Mouse (Mus musculus): ENCODE results near the gene Myo7a.

Gene Myo7a

DNA sequence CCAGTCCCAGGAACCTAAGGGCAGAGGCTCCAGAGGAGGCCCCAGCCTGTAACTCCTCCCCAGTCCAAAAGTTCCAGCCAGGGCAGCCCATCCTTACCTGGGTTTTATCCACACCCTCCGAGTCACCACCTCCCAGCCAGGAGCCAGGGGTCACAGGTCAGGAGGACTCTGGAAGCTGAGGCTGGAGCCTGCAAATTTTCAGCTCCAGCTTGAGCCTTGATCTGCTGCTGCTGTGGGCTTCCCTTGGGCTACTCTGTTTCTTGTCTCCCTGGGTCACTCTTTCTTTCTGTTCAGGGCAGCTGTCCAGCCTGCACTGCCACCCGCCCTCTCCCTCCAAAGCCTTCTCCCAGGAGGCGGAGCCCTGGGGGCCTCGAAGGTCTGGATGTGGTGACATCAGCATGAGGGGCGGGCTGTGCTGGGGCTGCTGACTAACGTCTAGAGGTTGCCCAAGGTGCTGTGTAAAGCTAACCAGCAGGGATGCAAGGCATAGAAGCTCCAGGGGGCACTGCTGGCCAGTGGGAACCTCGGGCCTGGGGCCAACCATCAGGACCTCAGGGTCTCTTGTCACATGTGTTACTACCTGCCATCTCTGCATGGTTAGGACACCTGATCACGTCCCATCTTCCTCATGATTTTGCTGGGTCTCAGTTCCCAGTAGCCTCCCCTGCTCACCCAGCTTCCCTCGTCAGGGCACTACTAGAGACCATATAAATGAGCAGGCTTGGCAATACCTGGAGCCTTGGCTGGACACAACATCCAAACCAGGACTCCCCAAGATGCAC lies at the start of gene Myo7a:
TSS of gene Myo7a (minus strand) at position 346 of the 782 bp plus-strand sequence.
- in situ Hi-C loops (cut with MboI; ENCODE audit: low pct_unique_long_range_greater_than_20kb in 1 of 2, low sequenced_read_pairs in 2 of 2, unreplicated experiment in 1 of 2) = loop anchor here (5.0 to 25.0 kb wide), 3 partner anchors 47 to 382 kb away; partner anchors contain the start of gene Aqp11 (in 1 of the 2)

DNA sequence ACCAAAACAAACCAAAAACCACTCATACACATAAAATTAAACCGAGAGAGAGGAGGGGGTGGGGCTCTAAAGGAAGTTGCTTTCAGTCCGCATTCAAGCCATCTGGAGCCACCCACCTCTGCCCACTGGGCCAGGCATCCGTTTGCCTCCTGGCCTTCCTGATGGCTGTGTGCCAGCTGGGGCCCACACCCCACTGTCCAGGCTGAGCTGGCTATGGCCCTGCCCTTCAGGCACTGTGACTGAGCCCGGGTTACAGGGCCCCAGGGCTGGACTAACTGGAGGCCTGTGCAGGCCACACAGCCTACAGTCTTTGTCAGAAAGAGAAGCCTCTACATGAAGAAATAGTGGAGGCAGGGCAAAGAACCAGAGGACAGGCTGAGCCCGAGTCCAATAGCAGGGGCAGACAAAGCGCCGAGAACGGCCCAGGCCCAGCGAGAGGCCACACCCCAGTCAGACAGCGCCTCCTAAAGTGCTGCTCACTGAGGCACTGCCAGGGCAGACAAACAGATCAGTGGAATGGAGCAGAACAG lies 45.7 kb upstream of the Myo7a start:
- in situ Hi-C loops (cut with MboI; ENCODE audit: low pct_unique_long_range_greater_than_20kb in 1 of 2, low sequenced_read_pairs in 2 of 2, unreplicated experiment in 1 of 2) = no loop called here

DNA sequence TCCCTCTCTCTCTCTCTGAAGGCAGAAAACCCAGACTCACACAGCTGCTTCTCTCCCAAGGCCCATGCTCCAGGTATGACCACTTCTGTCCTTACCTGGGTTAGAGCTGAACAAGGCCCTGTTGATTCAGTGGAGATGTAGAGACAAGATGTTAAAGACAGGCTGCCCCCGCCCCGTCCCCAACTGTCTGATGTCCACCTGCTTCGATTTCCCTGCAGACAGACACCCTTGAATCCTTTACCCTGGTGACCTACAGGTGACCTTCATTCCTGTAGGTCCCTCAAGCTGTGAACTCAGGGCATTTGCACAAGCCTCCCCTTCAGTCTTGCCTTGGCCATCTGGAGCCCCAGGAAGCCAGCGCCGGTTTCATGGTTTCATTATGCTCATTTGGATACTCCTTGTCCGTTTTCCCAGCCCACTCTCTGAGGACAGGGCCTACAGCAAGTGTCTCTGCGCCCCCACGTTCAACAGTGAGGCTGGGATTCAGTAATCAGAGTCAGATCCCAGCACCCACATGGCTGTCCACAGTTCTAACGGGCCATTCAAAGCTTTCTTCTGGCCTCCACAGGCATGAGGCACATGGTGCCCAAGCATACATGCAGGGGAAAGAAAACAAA lies 45.2 kb upstream of the Myo7a start:
- in situ Hi-C loops (cut with MboI; ENCODE audit: low pct_unique_long_range_greater_than_20kb in 1 of 2, low sequenced_read_pairs in 2 of 2, unreplicated experiment in 1 of 2) = no loop called here

DNA sequence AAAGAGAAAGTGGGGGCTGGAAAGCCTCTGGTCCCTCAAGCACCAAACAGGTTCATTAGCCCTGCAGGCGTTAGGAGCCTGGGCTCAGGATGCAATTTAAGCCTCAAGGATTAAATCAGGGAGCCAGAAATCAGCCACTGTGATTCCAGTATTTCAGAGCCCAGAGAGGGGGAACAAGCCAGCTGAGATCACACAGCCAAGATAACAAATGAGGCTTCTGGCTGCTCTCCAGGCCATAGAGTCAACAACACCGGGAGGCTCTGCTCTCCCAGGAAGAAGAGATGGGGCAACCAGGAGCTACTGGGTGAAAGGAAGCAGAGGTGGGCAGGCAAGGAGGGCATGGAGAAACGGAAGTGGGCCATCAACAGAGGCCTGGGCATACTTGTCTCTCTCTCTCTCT lies 44.4 kb upstream of the Myo7a start:
- in situ Hi-C loops (cut with MboI; ENCODE audit: low pct_unique_long_range_greater_than_20kb in 1 of 2, low sequenced_read_pairs in 2 of 2, unreplicated experiment in 1 of 2) = no loop called here

DNA sequence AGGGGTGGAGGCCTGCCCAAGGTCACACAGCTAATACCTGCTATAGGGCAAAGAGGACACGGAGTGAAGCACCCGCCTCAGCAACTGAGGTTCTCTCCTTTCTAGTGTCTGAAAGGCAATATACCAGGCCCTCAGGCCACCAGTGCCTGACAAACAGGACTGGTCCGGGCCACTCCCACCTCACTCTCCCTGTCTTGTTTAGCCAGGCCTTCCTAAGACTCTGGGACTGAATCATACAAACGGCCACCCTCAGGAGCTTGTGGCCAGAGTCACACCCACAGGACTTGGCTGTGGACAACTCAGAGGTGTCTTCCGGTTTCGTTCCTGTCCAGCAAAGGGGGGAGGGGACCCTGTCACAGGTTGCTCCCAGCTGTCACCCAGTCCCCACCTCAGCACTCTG lies 42.9 kb upstream of the Myo7a start:
- in situ Hi-C loops (cut with MboI; ENCODE audit: low pct_unique_long_range_greater_than_20kb in 1 of 2, low sequenced_read_pairs in 2 of 2, unreplicated experiment in 1 of 2) = no loop called here

DNA sequence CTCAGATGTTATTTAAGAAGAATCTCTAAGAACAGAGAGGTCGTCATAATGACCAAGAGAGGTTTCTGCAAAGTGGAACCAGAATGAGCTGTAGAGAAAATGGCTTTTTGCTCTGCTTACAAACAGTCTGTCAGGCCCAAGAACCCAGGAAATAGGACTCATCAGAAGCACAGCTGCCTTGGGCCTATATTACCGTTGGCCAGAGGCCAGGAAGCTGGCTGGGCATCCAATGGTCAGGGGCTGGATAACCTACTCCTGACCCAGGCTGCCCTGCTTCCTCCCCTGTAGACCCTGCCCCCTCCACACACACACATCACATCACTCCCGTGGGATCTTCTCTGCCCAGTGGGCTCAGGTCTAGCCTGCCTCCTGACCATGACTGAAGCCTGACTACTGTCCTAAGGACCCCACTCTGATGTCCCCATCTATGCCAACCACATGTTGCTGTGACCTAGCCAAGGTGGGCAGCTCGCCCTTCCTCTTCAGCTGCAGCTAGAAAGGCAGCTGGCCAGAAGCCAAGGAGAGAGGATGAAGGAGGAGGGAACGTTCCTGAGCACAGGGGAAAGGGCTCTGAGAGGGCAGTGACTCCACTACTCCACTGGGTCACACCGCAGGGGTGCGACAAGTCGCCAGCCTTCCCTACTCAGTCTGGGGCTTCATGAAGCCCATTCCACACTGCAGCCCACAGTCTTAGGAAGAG lies 40.9 kb upstream of the Myo7a start:
- in situ Hi-C loops (cut with MboI; ENCODE audit: low pct_unique_long_range_greater_than_20kb in 1 of 2, low sequenced_read_pairs in 2 of 2, unreplicated experiment in 1 of 2) = no loop called here

DNA sequence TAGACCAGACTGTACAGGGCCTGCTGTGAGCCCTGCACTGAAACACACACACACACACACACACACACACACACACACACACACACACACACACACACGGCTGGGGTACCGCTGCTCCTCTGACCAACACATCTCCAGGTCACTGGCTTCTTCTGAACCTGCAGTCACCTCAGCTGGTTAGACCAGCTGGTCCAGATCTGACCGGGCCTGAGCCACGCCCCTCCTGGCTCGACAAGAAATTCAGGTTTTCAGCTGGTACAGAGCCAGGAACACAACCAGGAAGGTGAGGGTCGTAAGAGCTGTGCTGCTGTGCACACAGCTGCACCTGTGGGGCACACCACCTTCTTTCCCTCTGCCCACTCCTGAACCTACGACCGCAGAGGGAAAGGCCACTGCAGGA lies 39.2 kb upstream of the Myo7a start:
- in situ Hi-C loops (cut with MboI; ENCODE audit: low pct_unique_long_range_greater_than_20kb in 1 of 2, low sequenced_read_pairs in 2 of 2, unreplicated experiment in 1 of 2) = no loop called here

DNA sequence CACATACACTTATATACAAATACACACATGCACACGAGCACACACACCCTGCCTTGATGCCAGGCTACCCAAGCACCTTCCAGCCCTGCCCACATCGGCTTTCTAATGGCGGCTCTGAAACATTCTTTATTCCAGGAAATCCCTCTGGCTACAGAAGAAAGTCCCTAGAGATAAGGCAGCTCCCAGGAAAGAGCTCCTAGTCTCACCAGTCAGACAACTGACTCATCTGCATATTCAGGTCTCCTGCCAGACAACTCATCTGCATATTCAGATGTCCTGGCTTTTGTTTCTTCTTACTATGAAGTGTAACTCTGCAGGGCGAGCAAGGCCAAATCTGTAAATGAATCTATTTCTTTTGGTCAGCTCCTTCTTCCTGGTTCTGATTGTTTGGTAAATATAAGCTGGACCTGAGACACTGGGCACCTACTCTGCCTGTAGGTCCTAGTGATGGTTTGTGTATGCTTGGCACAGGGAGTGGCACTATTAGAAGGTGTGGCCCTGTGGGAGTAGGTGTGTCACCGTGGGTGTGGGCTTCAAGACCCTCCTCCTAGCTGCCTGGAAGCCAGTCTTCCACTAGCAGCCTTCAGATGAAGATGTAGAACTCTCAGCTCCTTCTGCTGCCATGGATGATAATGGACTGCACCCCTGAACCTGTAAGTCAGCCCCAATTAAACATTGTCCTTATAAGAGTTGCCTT lies 38.5 kb upstream of the Myo7a start:
- in situ Hi-C loops (cut with MboI; ENCODE audit: low pct_unique_long_range_greater_than_20kb in 1 of 2, low sequenced_read_pairs in 2 of 2, unreplicated experiment in 1 of 2) = no loop called here

DNA sequence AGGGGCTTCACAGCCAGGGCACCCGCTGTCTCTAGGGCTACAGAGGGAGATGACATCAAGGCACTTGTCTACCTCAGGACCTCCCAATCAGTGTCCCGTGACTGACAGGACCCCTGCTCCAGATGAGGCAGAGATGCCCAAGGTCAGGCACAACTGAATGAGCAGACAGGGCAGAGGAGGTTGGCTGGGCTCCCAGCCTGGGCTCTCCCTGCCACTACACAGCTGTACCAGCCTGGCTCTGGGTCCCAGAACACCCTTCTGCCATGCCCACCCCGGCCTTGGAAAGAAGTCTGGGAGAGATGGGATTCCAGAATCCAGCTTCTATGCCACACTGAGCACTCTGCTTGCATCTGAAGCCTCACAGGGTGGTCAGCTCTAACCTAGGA lies 36.9 kb upstream of the Myo7a start:
- in situ Hi-C loops (cut with MboI; ENCODE audit: low pct_unique_long_range_greater_than_20kb in 1 of 2, low sequenced_read_pairs in 2 of 2, unreplicated experiment in 1 of 2) = no loop called here

DNA sequence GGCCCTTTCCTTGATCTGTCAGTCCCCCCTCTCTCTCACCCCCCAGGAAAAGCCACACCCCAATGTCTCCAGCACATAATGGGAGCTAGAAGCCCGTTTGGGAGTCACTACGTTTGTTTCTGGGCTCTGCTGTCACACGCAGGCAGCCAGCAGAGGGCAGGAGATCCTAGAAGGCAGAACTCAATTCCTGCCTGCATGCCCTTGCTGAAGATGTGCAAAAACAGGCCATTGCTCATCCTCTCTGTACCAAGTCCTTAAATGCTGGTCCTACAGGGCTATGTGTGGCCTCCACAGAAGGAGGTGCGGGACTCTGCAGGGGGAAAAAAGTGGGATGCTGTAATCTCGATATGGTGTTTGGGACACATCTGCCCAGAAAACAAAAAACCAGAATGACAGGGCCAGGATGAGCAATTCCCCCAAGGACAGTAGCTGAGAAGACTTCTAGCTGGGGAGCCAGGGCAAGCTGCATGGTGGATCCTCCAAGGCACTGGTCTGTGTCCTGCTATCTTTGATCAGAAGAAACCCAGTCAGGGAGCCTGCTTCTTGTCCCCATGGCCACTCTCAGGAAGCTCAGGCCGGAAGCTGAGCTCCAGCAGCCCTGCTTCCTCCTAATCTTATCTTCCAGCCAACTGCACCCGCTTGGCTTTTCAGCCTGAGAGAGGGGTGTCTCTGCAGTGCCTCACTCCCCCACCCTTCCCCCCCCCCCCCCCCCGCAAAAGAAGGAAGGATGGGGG lies 36.4 kb upstream of the Myo7a start:
- in situ Hi-C loops (cut with MboI; ENCODE audit: low pct_unique_long_range_greater_than_20kb in 1 of 2, low sequenced_read_pairs in 2 of 2, unreplicated experiment in 1 of 2) = no loop called here

DNA sequence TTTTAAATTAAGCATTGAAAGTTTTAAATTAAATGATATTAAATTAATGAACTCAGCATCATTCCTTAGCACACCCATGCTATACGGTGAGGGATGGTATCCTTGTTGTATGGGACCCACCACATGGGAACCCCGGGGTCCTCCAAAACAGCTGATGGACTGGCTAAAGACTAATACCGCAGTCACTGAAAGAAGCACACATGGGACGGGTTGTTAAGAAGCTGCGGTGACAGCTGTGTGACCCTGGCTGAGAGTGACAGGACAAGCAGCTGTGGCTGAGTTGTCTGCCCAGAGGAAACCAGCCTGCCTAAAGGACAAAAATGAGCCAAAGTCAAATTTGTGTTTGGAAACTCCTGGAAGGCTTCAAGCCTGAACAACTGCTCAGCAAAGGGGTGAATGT lies 34.6 kb upstream of the Myo7a start:
- in situ Hi-C loops (cut with MboI; ENCODE audit: low pct_unique_long_range_greater_than_20kb in 1 of 2, low sequenced_read_pairs in 2 of 2, unreplicated experiment in 1 of 2) = loop anchor here in 1 of 2 experiments (5.0 kb wide), 1 partner anchor 33 kb away; no protein-coding TSS in a partner anchor

DNA sequence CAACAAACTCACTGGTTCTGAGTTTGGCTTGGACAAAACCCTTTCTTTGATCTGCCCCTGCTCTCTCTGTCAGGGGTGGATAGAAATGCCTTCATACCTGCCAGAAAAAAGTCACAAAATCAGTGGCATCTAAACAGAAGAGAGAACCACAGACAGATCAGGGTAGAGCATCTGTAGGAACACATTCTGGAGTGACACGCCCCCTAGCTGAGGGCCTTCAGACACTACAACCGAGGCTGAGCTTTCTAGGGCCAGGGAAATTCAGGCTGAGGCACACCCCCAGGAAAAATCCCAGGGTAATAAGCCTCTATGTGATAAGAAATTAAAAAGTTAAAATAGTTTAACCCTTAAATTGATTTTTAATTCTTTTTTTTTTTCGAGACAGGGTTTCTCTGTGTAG lies 34.0 kb upstream of the Myo7a start:
- in situ Hi-C loops (cut with MboI; ENCODE audit: low pct_unique_long_range_greater_than_20kb in 1 of 2, low sequenced_read_pairs in 2 of 2, unreplicated experiment in 1 of 2) = loop anchor here in 1 of 2 experiments (5.0 kb wide), 1 partner anchor 34 kb away; no protein-coding TSS in a partner anchor

DNA sequence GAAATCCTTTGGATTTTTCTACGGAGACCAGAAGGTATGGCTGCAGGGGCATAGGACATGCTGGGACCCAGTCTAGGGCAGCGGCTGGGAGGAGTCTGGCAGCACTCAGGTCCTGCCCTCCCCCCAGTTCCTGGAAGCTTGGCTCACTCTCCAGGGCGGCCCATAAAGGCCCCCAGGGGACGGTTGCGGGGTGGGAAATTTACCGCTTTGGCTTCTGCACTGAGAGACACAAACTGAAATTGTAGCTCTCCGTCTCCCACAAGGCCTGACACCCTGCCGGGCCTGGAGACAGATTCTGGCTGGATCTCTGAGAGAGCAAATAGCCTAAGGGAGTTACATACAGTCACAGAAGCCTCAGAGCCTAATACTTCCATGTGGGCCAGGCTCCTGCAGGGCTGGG lies 33.1 kb upstream of the Myo7a start:
- in situ Hi-C loops (cut with MboI; ENCODE audit: low pct_unique_long_range_greater_than_20kb in 1 of 2, low sequenced_read_pairs in 2 of 2, unreplicated experiment in 1 of 2) = loop anchor here in 1 of 2 experiments (5.0 kb wide), 1 partner anchor 35 kb away; no protein-coding TSS in a partner anchor

DNA sequence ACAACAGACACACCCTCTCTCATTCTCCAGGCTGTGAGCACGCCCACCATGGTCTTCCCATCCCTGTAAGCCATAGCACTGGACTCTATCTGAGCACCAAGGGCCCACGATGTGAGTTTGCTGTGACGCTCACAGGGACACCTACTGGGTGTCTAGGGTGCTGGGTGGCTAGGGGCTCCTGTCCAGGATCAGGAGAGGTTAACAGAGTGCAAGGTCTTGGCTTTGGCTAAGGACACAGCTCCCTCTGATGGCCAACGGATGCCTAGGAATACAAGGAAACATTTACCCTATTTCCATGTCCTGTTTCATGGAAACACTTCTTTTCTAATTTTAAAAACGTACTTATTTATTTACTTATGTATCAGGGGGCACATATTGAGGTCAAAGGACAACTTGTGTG lies 31.2 kb upstream of the Myo7a start:
- in situ Hi-C loops (cut with MboI; ENCODE audit: low pct_unique_long_range_greater_than_20kb in 1 of 2, low sequenced_read_pairs in 2 of 2, unreplicated experiment in 1 of 2) = loop anchor here in 1 of 2 experiments (5.0 kb wide), 1 partner anchor 37 kb away; no protein-coding TSS in a partner anchor

DNA sequence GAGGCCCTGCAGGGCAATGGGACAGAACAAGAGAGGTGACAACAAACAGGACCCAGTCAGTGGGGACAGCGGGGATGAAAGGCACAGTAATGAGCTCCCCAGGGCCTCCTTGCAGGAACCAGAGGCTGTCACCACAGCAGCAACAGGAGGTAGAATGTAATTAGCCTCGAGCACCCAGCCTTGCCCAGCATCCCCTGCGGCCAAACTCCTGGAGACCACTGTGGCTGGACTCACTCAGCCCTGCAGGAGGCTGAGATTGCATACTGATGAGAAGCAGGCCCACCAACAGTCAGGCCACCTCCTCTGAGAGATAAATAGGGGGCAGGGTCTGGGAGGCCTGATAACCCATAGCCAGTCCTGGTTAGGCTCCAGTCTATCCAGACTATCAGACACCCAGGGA lies 30.5 kb upstream of the Myo7a start:
- in situ Hi-C loops (cut with MboI; ENCODE audit: low pct_unique_long_range_greater_than_20kb in 1 of 2, low sequenced_read_pairs in 2 of 2, unreplicated experiment in 1 of 2) = loop anchor here in 1 of 2 experiments (5.0 kb wide), 1 partner anchor 37 kb away; no protein-coding TSS in a partner anchor

DNA sequence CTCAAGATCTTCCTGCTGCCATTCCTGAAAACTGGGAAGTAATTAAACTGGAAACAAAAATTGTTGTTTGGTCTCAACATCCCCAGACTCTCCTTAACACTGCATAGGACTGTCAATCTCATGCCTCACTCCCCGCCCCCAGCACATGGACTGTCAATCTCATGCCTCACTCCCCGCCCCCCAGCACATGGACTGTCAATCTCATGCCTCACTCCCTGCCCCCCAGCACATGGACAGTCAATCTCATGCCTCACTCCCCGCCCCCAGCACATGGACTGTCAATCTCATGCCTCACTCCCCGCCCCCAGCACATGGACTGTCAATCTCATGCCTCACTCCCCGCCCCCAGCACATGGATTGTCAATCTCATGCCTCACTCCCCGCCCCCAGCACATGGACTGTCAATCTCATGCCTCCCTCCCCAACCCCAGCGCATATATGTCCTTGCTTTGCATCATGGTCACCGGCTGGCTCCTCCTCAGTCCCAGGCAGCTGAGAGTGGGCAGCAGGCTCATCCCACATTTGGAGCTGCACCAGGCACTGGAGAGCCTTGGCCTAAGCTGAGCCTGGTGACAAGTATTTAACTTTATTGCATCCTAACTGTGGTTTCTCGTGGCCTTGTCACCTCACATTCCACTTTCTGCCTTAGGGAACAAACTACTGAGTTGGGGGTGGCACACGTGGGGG lies 29.5 kb upstream of the Myo7a start:
- in situ Hi-C loops (cut with MboI; ENCODE audit: low pct_unique_long_range_greater_than_20kb in 1 of 2, low sequenced_read_pairs in 2 of 2, unreplicated experiment in 1 of 2) = no loop called here

DNA sequence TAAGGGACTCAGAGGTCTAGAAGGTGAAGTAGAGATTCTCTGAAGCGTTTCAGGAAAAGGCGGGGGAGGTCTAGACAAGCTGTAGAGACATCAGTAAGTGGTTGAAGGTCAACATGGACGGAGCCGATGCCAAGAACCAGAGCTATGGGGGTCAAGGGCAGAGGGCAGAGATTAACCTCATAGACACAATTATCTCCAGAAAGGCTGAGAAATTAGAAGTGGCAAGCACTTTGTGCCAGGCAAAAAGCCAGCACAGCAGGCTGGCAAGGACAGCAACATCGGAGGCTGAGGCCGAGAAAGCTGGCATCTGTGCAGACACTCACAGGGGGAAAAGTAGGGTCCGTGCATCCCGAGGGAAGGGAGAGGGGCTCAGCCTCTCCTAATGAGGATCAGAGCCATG lies 28.4 kb upstream of the Myo7a start:
- in situ Hi-C loops (cut with MboI; ENCODE audit: low pct_unique_long_range_greater_than_20kb in 1 of 2, low sequenced_read_pairs in 2 of 2, unreplicated experiment in 1 of 2) = no loop called here
